24 mouse cellular contexts compared by ENCODE assay signal in the genomic region with DNA sequence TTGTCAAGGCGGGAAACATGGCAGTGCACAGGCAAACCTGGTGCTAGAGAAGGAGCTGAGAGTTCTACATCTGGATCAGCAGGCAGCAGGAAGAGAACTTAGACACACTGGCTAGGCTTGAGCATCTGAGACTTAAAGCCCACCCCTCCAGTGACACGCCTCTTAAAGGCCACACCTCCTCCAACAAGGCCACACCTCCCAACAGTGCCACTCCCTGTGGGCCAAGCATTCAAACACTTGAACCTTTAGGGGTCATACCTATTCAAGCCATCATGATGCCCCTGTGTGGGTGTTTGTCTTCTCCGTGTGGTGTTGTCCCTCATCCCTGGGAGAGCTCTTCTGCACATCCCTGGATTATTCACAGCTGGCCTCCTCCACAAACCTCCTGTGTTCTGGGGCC. TPM values are rescaled to one million over a fixed set of nuclear protein-coding genes. Genes with fewer than 3 reads are reported as not detected.
"Had no signal": no experiment of that assay in that cellular context is flagged by ENCODE, and none has a peak within 500 bp of the region (broad histone marks: within the 10 kb centered on the region; RNA-seq: fewer than 3 reads in every experiment).

No protein-coding gene starts in this region.

- H3K36me3 ChIP-seq: heart, embryonic 13.5 days; heart, embryonic 15.5 days; hindbrain, embryonic 10.5 days; hindbrain, embryonic 12.5 days; intestine, embryonic 15.5 days; limb, embryonic 13.5 days; limb, embryonic 15.5 days; liver, embryonic 12.5 days had no signal

- H3K27me3 ChIP-seq: heart, embryonic 13.5 days; heart, embryonic 15.5 days; hindbrain, embryonic 12.5 days; intestine, embryonic 15.5 days; limb, embryonic 15.5 days had no signal

- DNase-seq: gastrocnemius, postnatal 25 days; heart, adult 2 months; heart, postnatal 4 days; kidney, adult 18-20 months; kidney, adult 8-10 months; kidney, postnatal 10 days; kidney, postnatal 25 days; kidney, postnatal 4 days; left cerebral cortex, postnatal 4 days had no signal

- H3K4me3 ChIP-seq: heart, adult 2 months; heart, embryonic 13.5 days; heart, embryonic 15.5 days; hindbrain, embryonic 10.5 days; hindbrain, embryonic 12.5 days; intestine, embryonic 15.5 days; layer of hippocampus, adult 2 months; left cerebral cortex, adult 2 months; limb, embryonic 13.5 days; limb, embryonic 15.5 days; liver, embryonic 12.5 days had no signal

- H3K4me1 ChIP-seq: limb, embryonic 15.5 days; liver, embryonic 12.5 days had no signal

- H3K9me3 ChIP-seq: heart, embryonic 13.5 days; heart, embryonic 15.5 days; hindbrain, embryonic 10.5 days; intestine, embryonic 15.5 days; limb, embryonic 13.5 days; limb, embryonic 15.5 days; liver, embryonic 12.5 days had no signal

- H3K27ac ChIP-seq: heart, adult 2 months; heart, embryonic 13.5 days; heart, embryonic 15.5 days; hindbrain, embryonic 10.5 days; hindbrain, embryonic 12.5 days; hindbrain, embryonic 14.5 days; intestine, embryonic 15.5 days; layer of hippocampus, adult 2 months; left cerebral cortex, adult 2 months; limb, embryonic 13.5 days; limb, embryonic 15.5 days; liver, embryonic 12.5 days; liver, embryonic 14.5 days had no signal

RNA-seq across cellular contexts. Expression of a gene that starts 31.5 kb away (rescaled TPM):
- total RNA-seq: granulocyte monocyte progenitor cell, adult 5-6 weeks; liver, adult 2 months had no signal
- polyA plus RNA-seq: inflammation-experienced regulatory T-cells, adult 6 months; liver, adult 2 months had no signal
